Mouse (Mus musculus): ENCODE results near the gene Haao. TPM values are rescaled to one million over a fixed set of nuclear protein-coding genes. Genes with fewer than 3 reads are reported as not detected.

Gene Haao
- polyA plus RNA-seq, 1 experiment from 2014 or later, result 0.91 TPM

- Histone ChIP-seq H3K27me3 (ENCODE audit: control insufficient read depth, insufficient read depth, low read length) (no peaks in the 10 kb centered on the region), H3K27ac (replicated peaks; ENCODE audit: low read depth, low read length) (0 out of 2 replicates have a peak overlapping the region, but pooled peaks have one; percentile 21), H3K36me3 (ENCODE audit: control insufficient read depth, insufficient read depth, low read length) (no peaks in the 10 kb centered on the region), H3K9me3 (ENCODE audit: control insufficient read depth, low read length) (no peaks in the 10 kb centered on the region), H3K4me3 (ENCODE audit: low read depth, low read length) (no peak overlapping the region), H3K9ac (ENCODE audit: low read length) (no peak overlapping the region), H3K4me2 (ENCODE audit: low read depth, severe bottlenecking) (no peak overlapping the region), H3K4me1 (ENCODE audit: control insufficient read depth, insufficient read depth, low read length) (peaks cover 11% of the 10 kb centered on the region)
- peak; percentile 52 for DNase-seq (ENCODE audit: low spot score)
- whole genome bisulfite sequencing, result 62% methylated on average over 8 of the region's 8 CpGs
- no peak for ATAC-seq (ENCODE audit: insufficient number of reproducible peaks, low FRiP score, low TSS enrichment, low read depth)
Observed at GRCm38 (mm10) chr17:83837659-83838190, 10.0 kb downstream of the Haao start.

- 54% methylated on average over 3 of the region's 3 CpGs for WGBS
- DNase-seq (ENCODE audit: low spot score) (no peak), ATAC-seq (ENCODE audit: insufficient number of reproducible peaks, low FRiP score, low TSS enrichment, low read depth) (no peak)
- H3K9ac ChIP-seq (ENCODE audit: low read length), result no peak overlapping the region
- H3K4me3 ChIP-seq (ENCODE audit: low read depth, low read length), result no peak overlapping the region
- H3K27ac ChIP-seq (replicated peaks; ENCODE audit: low read depth, low read length), result peak overlapping the region; percentile 37; the same call in 1 of the 2 replicates
- no peak overlapping the region for H3K4me2 ChIP-seq (ENCODE audit: low read depth, severe bottlenecking)
- peaks cover 11% of the 10 kb centered on the region for H3K4me1 ChIP-seq (ENCODE audit: control insufficient read depth, insufficient read depth, low read length)
- no peaks in the 10 kb centered on the region for H3K9me3 ChIP-seq (ENCODE audit: control insufficient read depth, low read length)
- no peaks in the 10 kb centered on the region for H3K27me3 ChIP-seq (ENCODE audit: control insufficient read depth, insufficient read depth, low read length)
- H3K36me3 ChIP-seq (ENCODE audit: control insufficient read depth, insufficient read depth, low read length), result no peaks in the 10 kb centered on the region
Observed at GRCm38 (mm10) chr17:83836048-83836447, 11.7 kb downstream of the Haao start.

GRCm38 (mm10) chr17:83834120-83834519, 13.6 kb downstream of the Haao start:
- Histone ChIP-seq H3K9ac (ENCODE audit: low read length) (no peak overlapping the region), H3K9me3 (ENCODE audit: control insufficient read depth, low read length) (no peaks in the 10 kb centered on the region), H3K4me2 (ENCODE audit: low read depth, severe bottlenecking) (no peak overlapping the region), H3K27me3 (ENCODE audit: control insufficient read depth, insufficient read depth, low read length) (no peaks in the 10 kb centered on the region), H3K36me3 (ENCODE audit: control insufficient read depth, insufficient read depth, low read length) (no peaks in the 10 kb centered on the region), H3K4me1 (ENCODE audit: control insufficient read depth, insufficient read depth, low read length) (peaks cover 11% of the 10 kb centered on the region), H3K4me3 (ENCODE audit: low read depth, low read length) (no peak overlapping the region), H3K27ac (replicated peaks; ENCODE audit: low read depth, low read length) (no peak overlapping the region)
- ATAC-seq (ENCODE audit: insufficient number of reproducible peaks, low FRiP score, low TSS enrichment, low read depth) (no peak), DNase-seq (ENCODE audit: low spot score) (no peak)
- 64% methylated on average over 4 of the region's 4 CpGs for WGBS

GRCm38 (mm10) chr17:83830616-83831292, 17.0 kb downstream of the Haao start:
- H3K4me3 ChIP-seq (ENCODE audit: low read depth, low read length), result no peak overlapping the region
- H3K27me3 ChIP-seq (ENCODE audit: control insufficient read depth, insufficient read depth, low read length), result no peaks in the 10 kb centered on the region
- H3K27ac ChIP-seq (replicated peaks; ENCODE audit: low read depth, low read length), result no peak overlapping the region
- no peak overlapping the region for H3K4me2 ChIP-seq (ENCODE audit: low read depth, severe bottlenecking)
- WGBS, result 93% methylated on average over 4 of the region's 4 CpGs
- H3K4me1 ChIP-seq (ENCODE audit: control insufficient read depth, insufficient read depth, low read length), result peaks cover 3% of the 10 kb centered on the region
- no peak for DNase-seq (ENCODE audit: low spot score)
- no peaks in the 10 kb centered on the region for H3K36me3 ChIP-seq (ENCODE audit: control insufficient read depth, insufficient read depth, low read length)
- ATAC-seq (ENCODE audit: insufficient number of reproducible peaks, low FRiP score, low TSS enrichment, low read depth), result no peak
- H3K9me3 ChIP-seq (ENCODE audit: control insufficient read depth, low read length), result no peaks in the 10 kb centered on the region
- H3K9ac ChIP-seq (ENCODE audit: low read length), result no peak overlapping the region; the same call in 1 of the 2 replicates

GRCm38 (mm10) chr17:83829356-83829755, 18.4 kb downstream of the Haao start:
- no peak overlapping the region for H3K4me2 ChIP-seq (ENCODE audit: low read depth, severe bottlenecking)
- H3K4me1 ChIP-seq (ENCODE audit: control insufficient read depth, insufficient read depth, low read length), result no peaks in the 10 kb centered on the region
- no peak overlapping the region for H3K9ac ChIP-seq (ENCODE audit: low read length)
- H3K27me3 ChIP-seq (ENCODE audit: control insufficient read depth, insufficient read depth, low read length), result no peaks in the 10 kb centered on the region
- no peak for DNase-seq (ENCODE audit: low spot score)
- 62% methylated on average over 3 of the region's 3 CpGs for WGBS
- ATAC-seq (ENCODE audit: insufficient number of reproducible peaks, low FRiP score, low TSS enrichment, low read depth), result no peak
- no peaks in the 10 kb centered on the region for H3K36me3 ChIP-seq (ENCODE audit: control insufficient read depth, insufficient read depth, low read length)
- no peak overlapping the region for H3K27ac ChIP-seq (replicated peaks; ENCODE audit: low read depth, low read length)
- no peaks in the 10 kb centered on the region for H3K9me3 ChIP-seq (ENCODE audit: control insufficient read depth, low read length)
- H3K4me3 ChIP-seq (ENCODE audit: low read depth, low read length), result no peak overlapping the region

- H3K9ac ChIP-seq (ENCODE audit: low read length), result no peak overlapping the region
- H3K4me3 ChIP-seq (ENCODE audit: low read depth, low read length), result no peak overlapping the region
- WGBS, result 84% methylated on average over 7 of the region's 7 CpGs
- H3K4me2 ChIP-seq (ENCODE audit: low read depth, severe bottlenecking), result no peak overlapping the region
- DNase-seq (ENCODE audit: low spot score) (no peak), ATAC-seq (ENCODE audit: insufficient number of reproducible peaks, low FRiP score, low TSS enrichment, low read depth) (no peak)
- H3K36me3 ChIP-seq (ENCODE audit: control insufficient read depth, insufficient read depth, low read length), result no peaks in the 10 kb centered on the region
- H3K9me3 ChIP-seq (ENCODE audit: control insufficient read depth, low read length), result no peaks in the 10 kb centered on the region
- no peaks in the 10 kb centered on the region for H3K4me1 ChIP-seq (ENCODE audit: control insufficient read depth, insufficient read depth, low read length)
- H3K27me3 ChIP-seq (ENCODE audit: control insufficient read depth, insufficient read depth, low read length), result no peaks in the 10 kb centered on the region
- no peak overlapping the region for H3K27ac ChIP-seq (replicated peaks; ENCODE audit: low read depth, low read length)
Observed at GRCm38 (mm10) chr17:83823835-83824234, 23.9 kb downstream of the Haao start.

- no peak overlapping the region for H3K27ac ChIP-seq (replicated peaks; ENCODE audit: low read depth, low read length)
- no peak overlapping the region for H3K9ac ChIP-seq (ENCODE audit: low read length)
- H3K4me1 ChIP-seq (ENCODE audit: control insufficient read depth, insufficient read depth, low read length), result no peaks in the 10 kb centered on the region
- no peaks in the 10 kb centered on the region for H3K9me3 ChIP-seq (ENCODE audit: control insufficient read depth, low read length)
- no peak overlapping the region for H3K4me3 ChIP-seq (ENCODE audit: low read depth, low read length)
- no peak overlapping the region for H3K4me2 ChIP-seq (ENCODE audit: low read depth, severe bottlenecking)
- DNase-seq (ENCODE audit: low spot score) (no peak), ATAC-seq (ENCODE audit: insufficient number of reproducible peaks, low FRiP score, low TSS enrichment, low read depth) (no peak)
- H3K27me3 ChIP-seq (ENCODE audit: control insufficient read depth, insufficient read depth, low read length), result no peaks in the 10 kb centered on the region
- H3K36me3 ChIP-seq (ENCODE audit: control insufficient read depth, insufficient read depth, low read length), result no peaks in the 10 kb centered on the region
- WGBS, result 92% methylated on average over 3 of the region's 3 CpGs
Observed at GRCm38 (mm10) chr17:83821876-83822275, 25.9 kb downstream of the Haao start.

GRCm38 (mm10) chr17:83820701-83821100, 27.1 kb downstream of the Haao start:
- Histone ChIP-seq H3K9ac (ENCODE audit: low read length) (no peak overlapping the region), H3K9me3 (ENCODE audit: control insufficient read depth, low read length) (no peaks in the 10 kb centered on the region), H3K36me3 (ENCODE audit: control insufficient read depth, insufficient read depth, low read length) (no peaks in the 10 kb centered on the region), H3K4me2 (ENCODE audit: low read depth, severe bottlenecking) (no peak overlapping the region), H3K4me1 (ENCODE audit: control insufficient read depth, insufficient read depth, low read length) (no peaks in the 10 kb centered on the region), H3K4me3 (ENCODE audit: low read depth, low read length) (no peak overlapping the region), H3K27ac (replicated peaks; ENCODE audit: low read depth, low read length) (no peak overlapping the region), H3K27me3 (ENCODE audit: control insufficient read depth, insufficient read depth, low read length) (no peaks in the 10 kb centered on the region)
- WGBS, result 91% methylated on average over 5 of the region's 5 CpGs
- DNase-seq (ENCODE audit: low spot score) (no peak), ATAC-seq (ENCODE audit: insufficient number of reproducible peaks, low FRiP score, low TSS enrichment, low read depth) (no peak)
